Mouse (Mus musculus): Measurements from ENCODE around the gene Sertad3. TPM values are rescaled to one million over a fixed set of nuclear protein-coding genes. Genes with fewer than 3 reads are reported as not detected.
"Not testable (repeated sequence)": the region's sequence is repeated elsewhere in the genome, so short reads cannot be mapped to it uniquely, and the experiment has no call there.

The Sertad3 gene
- polyA plus RNA-seq, 1 experiment from 2014 or later: 18.8 TPM

GRCm38 (mm10) chr7:27486102-27486769 is 12.7 kb downstream of the Sertad3 start:
- H3K27ac ChIP-seq: no peak overlapping the region
- H3K4me1 ChIP-seq: peaks cover 26% of the 10 kb centered on the region
- H3K27me3 ChIP-seq: peaks cover 9% of the 10 kb centered on the region; the same call in 1 of the 2 replicates
- 6% methylated on average over 13 of the region's 13 CpGs for WGBS
- no peaks in the 10 kb centered on the region for H3K36me3 ChIP-seq (ENCODE audit: poor library complexity, severe bottlenecking)
- peak overlapping the region; percentile 9; the same call in 1 of the 2 replicates for H3K9ac ChIP-seq
- H3K9me3 ChIP-seq (replicated peaks): no peaks in the 10 kb centered on the region
- H3K4me2 ChIP-seq: peak overlapping the region; percentile 66
- peak; percentile 2; the same call in 1 of the 2 replicates for ATAC-seq
- peak overlapping the region; percentile 76 for H3K4me3 ChIP-seq

DNA sequence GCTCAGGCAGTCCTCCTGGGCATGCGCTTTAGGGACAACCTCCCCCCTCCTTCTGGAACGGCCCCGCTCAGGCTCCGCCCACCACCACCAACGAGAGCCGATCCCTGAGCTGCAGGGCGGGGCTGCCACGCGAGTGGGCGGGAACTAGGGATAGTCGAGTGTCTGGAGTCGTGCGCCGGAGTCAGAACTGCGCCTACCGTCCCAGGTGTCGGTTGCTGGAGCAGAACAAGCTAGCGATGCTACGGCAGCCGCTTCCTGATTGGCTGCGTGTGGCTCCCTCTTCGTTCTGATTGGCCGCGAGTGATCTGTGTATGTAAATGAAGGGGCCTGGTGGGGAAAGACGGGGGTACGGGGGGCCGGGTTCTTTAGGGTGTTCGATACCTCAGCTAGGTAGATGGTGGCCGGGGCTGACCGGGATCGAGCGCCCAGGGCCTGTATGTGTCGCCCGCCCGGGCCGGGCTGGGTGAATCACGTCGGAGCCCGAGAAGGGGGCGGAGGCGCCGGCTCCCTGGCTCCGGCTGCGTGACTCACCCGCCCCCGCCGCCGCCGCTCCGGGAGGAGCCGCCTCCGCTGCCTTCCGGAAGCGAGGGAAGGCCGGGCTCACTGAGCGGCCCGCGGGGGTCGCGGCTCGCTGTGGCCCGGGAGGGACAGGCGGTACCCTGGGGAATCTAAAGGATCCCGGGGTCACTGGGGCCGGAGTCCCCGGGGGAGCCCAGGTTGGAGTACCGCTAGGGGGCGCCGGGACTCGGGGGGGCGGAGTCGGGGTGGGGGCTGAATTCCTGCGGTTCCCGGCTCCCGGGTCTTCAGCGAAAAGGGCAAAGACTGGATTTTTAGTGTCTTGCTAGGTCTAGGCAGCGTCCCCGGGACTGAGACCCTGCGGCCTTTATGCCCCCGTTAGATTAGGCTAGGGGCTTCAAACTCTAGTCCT is 13.5 kb downstream of the Sertad3 start, which contains the start of gene Sertad1:
Sertad1 (plus strand) TSS at position 141 of the 928 bp plus-strand sequence.
- Histone ChIP-seq H3K27me3 (peaks cover 9% of the 10 kb centered on the region; the same call in 1 of the 2 replicates), H3K9me3 (replicated peaks) (no peaks in the 10 kb centered on the region), H3K4me1 (peaks cover 18% of the 10 kb centered on the region; the same call in 1 of the 2 replicates), H3K9ac (peak within 1 kb of the TSS; percentile 72), H3K36me3 (ENCODE audit: poor library complexity, severe bottlenecking) (no peaks in the 10 kb centered on the region), H3K27ac (peak within 1 kb of the TSS; percentile 85), H3K4me2 (peak within 1 kb of the TSS; percentile 66), H3K4me3 (peak within 1 kb of the TSS; percentile 76)
- peak; percentile 99 for ATAC-seq
- under 1% methylated on average over 70 of the region's 80 CpGs for WGBS

DNA sequence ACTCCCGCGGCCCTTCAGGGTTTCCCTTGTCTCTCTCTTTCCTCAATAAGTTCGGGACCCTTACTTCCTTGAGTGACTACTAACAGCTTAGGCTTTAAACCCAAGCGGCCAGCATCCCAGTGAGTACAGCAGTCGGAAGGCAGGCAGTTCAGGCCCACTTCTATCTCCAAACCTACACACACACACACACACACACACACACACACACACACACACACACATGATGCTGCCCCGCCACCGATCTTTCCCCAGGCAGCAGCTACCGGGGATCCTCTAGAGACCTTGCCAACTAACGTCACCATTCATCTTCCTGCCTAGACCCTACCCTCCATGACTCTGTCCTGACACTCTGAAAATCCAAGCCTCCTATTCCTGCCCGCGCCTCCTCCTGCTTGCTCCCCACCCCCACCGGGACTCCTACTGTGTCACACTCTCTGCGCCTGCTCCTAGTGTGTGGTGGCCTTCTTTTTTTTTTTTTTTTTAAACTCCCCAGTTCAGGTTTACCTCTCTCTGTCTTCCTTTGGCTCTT is 14.2 kb downstream of the Sertad3 start:
- Histone ChIP-seq H3K27me3 (peaks cover 9% of the 10 kb centered on the region; the same call in 1 of the 2 replicates), H3K27ac (no peak overlapping the region), H3K4me3 (peak overlapping the region; percentile 76), H3K36me3 (ENCODE audit: poor library complexity, severe bottlenecking) (no peaks in the 10 kb centered on the region), H3K4me1 (peaks cover 17% of the 10 kb centered on the region; the same call in 1 of the 2 replicates), H3K9me3 (replicated peaks) (no peaks in the 10 kb centered on the region), H3K4me2 (peak overlapping the region; percentile 66), H3K9ac (peak overlapping the region; percentile 72)
- no peak for ATAC-seq
- WGBS: 3% methylated on average over 13 of the region's 13 CpGs

DNA sequence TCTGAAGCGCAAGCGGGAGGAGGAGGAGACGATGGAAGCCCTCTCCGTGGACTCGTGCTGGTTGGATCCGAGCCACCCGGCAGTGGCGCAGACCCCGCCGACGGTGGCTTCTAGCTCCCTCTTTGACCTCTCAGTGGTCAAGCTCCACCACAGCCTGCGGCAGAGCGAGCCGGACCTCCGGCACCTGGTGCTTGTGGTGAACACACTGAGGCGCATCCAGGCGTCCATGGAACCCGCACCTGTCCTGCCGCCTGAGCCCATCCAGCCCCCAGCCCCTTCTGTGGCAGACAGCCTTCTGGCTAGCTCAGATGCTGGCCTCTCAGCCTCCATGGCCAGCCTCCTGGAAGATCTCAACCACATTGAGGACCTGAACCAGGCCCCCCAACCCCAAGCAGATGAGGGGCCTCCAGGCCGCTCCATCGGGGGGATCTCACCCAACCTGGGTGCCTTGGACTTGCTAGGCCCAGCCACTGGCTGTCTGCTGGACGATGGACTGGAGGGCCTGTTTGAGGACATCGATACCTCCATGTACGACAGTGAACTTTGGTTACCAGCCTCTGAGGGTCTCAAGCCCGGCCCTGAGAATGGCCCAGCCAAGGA is 15.8 kb downstream of the Sertad3 start:
- Histone ChIP-seq H3K27me3 (peaks cover 9% of the 10 kb centered on the region; the same call in 1 of the 2 replicates), H3K4me3 (no peak overlapping the region), H3K36me3 (ENCODE audit: poor library complexity, severe bottlenecking) (no peaks in the 10 kb centered on the region), H3K4me2 (no peak overlapping the region), H3K27ac (no peak overlapping the region; the same call in 1 of the 2 replicates), H3K9ac (no peak overlapping the region), H3K4me1 (peaks cover 17% of the 10 kb centered on the region; the same call in 1 of the 2 replicates), H3K9me3 (replicated peaks) (no peaks in the 10 kb centered on the region)
- WGBS: 93% methylated on average over 25 of the region's 25 CpGs
- ATAC-seq: no peak

GRCm38 (mm10) chr7:27490227-27490542 is 16.6 kb downstream of the Sertad3 start:
- peak overlapping the region; percentile 63 for H3K9ac ChIP-seq
- H3K36me3 ChIP-seq (ENCODE audit: poor library complexity, severe bottlenecking): no peaks in the 10 kb centered on the region
- peak overlapping the region; percentile 62 for H3K4me2 ChIP-seq
- peaks cover 17% of the 10 kb centered on the region; the same call in 1 of the 2 replicates for H3K4me1 ChIP-seq
- 51% methylated on average over 4 of the region's 4 CpGs for WGBS
- H3K9me3 ChIP-seq (replicated peaks): no peaks in the 10 kb centered on the region
- peaks cover 9% of the 10 kb centered on the region; the same call in 1 of the 2 replicates for H3K27me3 ChIP-seq
- ATAC-seq: no peak
- peak overlapping the region; percentile 45; the same call in 1 of the 2 replicates for H3K27ac ChIP-seq
- H3K4me3 ChIP-seq: peak overlapping the region; percentile 39

DNA sequence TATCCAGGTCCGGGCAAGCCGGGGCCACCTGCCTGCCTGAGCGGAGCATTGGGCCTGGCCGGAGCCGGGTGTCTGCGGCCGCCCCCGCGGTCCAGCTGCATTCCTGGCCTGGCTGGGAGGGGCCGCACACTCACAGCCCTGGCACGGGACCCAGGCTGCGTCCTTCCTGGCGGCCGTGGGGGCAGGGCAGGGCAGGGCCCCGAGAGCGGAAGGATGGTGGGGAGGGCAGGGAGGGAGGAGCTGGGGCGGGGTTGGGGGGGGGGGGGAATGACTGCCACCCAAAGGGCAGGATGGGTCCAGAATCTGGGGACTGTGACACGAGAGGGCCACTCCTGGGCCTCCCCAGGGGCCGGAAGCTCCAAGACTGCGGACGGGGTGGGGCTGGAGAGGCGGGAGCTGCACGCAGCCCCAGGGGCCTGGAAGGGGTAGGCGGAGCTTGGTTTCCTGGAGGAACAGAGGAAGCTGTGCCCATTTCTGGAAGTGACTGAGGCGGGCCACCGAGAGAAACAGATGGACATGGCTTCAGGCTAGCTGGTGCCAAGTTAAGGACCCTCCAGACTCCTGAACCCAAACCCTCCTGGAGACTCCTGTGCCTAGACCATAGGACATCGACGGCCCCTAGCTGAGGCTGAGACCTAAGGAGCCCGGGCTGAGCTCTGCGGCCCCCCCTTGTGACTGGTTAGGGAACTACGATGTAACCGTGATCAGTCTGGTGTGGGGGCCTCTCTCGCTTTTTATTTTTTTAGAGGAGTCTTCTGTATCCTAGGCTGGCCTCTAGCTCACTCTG is 17.2 kb downstream of the Sertad3 start:
- ATAC-seq: peak; percentile 19; the same call in 1 of the 2 replicates
- WGBS: 1% methylated on average over 29 of the region's 33 CpGs

GRCm38 (mm10) chr7:27491856-27492255 is 18.3 kb downstream of the Sertad3 start:
- Histone ChIP-seq H3K27ac (no peak overlapping the region), H3K4me2 (no peak overlapping the region), H3K9me3 (replicated peaks) (no peaks in the 10 kb centered on the region), H3K36me3 (ENCODE audit: poor library complexity, severe bottlenecking) (no peaks in the 10 kb centered on the region), H3K27me3 (peaks cover 9% of the 10 kb centered on the region; the same call in 1 of the 2 replicates), H3K9ac (no peak overlapping the region), H3K4me3 (no peak overlapping the region), H3K4me1 (peaks cover 14% of the 10 kb centered on the region; the same call in 1 of the 2 replicates)
- ATAC-seq: no peak
- WGBS: 85% methylated on average over 7 of the region's 7 CpGs

More for the DNA sequence above, 17.2 kb downstream of the Sertad3 start:
- Histone ChIP-seq H3K9ac (peak overlapping the region; percentile 63), H3K27me3 (peaks cover 9% of the 10 kb centered on the region; the same call in 1 of the 2 replicates), H3K4me3 (peak overlapping the region; percentile 39), H3K27ac (peak overlapping the region; percentile 45; the same call in 1 of the 2 replicates), H3K36me3 (ENCODE audit: poor library complexity, severe bottlenecking) (no peaks in the 10 kb centered on the region), H3K9me3 (replicated peaks) (no peaks in the 10 kb centered on the region), H3K4me1 (peaks cover 17% of the 10 kb centered on the region; the same call in 1 of the 2 replicates), H3K4me2 (peak overlapping the region; percentile 62)

DNA sequence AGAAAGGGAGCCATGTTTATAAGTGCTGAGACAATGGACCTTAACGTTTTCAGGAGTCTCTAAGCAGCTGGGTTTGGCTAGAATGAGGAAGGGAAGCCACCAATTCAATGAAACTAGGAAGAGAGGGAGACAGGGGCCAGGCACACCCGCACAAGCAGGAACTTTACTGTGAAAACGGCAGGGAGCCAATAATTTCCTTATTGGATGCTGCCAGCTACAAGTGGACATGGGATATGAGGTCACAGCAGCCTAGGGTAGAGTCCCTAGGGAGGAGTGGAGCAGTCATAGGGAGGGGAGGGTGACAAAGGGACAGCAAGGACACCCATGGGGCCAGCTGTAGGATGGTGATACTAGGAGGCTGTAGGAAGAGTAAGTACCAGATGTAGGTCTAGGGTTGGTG is 19.5 kb downstream of the Sertad3 start:
- Histone ChIP-seq H3K9me3 (replicated peaks) (no peaks in the 10 kb centered on the region), H3K36me3 (ENCODE audit: poor library complexity, severe bottlenecking) (no peaks in the 10 kb centered on the region), H3K4me2 (no peak overlapping the region), H3K27me3 (peaks cover 9% of the 10 kb centered on the region; the same call in 1 of the 2 replicates), H3K4me1 (peaks cover 8% of the 10 kb centered on the region; the same call in 1 of the 2 replicates), H3K27ac (no peak overlapping the region), H3K4me3 (no peak overlapping the region), H3K9ac (no peak overlapping the region)
- 86% methylated on average over 3 of the region's 3 CpGs for WGBS
- no peak for ATAC-seq

DNA sequence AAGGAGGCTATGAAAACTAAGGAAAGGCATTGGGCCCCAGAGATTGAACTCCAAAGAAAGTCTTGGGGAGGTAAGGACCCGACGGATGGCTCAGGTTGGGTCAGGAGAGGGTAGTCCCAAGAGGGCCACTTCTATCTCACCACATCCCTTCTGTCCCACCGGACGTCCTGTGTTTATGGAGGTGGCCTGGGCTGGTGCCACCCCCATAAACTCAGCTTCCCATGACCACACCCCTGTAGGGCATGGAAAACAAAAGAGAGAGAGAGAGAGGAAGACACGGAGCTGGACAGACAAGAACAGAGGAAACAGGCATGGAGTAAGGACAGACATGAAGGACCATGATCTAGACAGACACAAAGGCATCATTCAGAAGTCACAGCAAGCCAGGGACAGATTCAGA is 19.9 kb downstream of the Sertad3 start:
- peaks cover 9% of the 10 kb centered on the region; the same call in 1 of the 2 replicates for H3K27me3 ChIP-seq
- H3K4me3 ChIP-seq: no peak overlapping the region
- no peak overlapping the region for H3K27ac ChIP-seq
- no peak overlapping the region for H3K9ac ChIP-seq
- no peaks in the 10 kb centered on the region for H3K9me3 ChIP-seq (replicated peaks)
- 84% methylated on average over 5 of the region's 5 CpGs for WGBS
- ATAC-seq: no peak
- peaks cover 4% of the 10 kb centered on the region; the same call in 1 of the 2 replicates for H3K4me1 ChIP-seq
- no peaks in the 10 kb centered on the region for H3K36me3 ChIP-seq (ENCODE audit: poor library complexity, severe bottlenecking)
- H3K4me2 ChIP-seq: no peak overlapping the region

DNA sequence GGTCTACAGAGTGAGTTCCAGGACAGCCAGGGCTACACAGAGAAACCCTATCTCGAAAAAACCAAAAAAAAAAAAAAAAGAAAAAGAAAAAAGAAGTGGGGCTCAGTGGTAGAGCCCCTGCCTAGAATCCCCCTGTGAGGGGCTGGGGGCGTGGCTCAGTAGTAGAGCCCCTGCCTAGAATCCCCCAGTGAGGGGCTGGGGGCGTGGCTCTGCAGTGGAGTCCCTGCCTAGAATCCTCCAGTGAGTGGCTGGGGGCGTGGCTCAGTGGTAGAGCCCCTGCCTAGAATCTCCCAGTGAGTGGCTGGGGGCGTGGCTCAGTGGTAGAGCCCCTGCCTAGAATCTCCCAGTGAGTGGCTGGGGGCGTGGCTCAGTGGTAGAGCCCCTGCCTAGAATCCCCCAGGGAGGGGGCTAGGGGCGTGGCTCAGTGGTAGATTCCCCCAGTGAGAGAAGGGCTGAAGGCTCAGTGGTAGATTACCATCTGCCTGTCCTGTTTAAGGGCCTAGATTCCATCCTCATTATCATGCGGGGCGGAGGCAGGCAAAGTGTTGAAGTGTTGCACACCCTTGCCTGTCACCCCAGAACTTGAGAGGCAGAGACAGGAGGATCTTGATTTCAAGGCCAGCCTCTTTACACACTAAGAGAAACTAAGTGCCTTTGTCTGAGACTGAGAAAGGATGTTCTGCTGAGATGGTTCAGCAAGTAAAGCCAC is 21.2 kb downstream of the Sertad3 start:
- H3K27ac ChIP-seq; H3K4me1 ChIP-seq; H3K27me3 ChIP-seq; H3K4me2 ChIP-seq; H3K4me3 ChIP-seq; ATAC-seq; H3K9me3 ChIP-seq (replicated peaks); H3K9ac ChIP-seq; H3K36me3 ChIP-seq (ENCODE audit: poor library complexity, severe bottlenecking): not testable (repeated sequence)
- 93% methylated on average over 9 of the region's 9 CpGs for WGBS
